Mouse (Mus musculus) right cerebral cortex, postnatal 14 days (tissue): ENCODE measurements at regions not wholly inside any gene's neighbourhood (a gene's known extent, or its start where the extent isn't known, plus 50 kb on each side); places are given as distances from the start of the nearest gene placed in this dataset.

Experiments used
- DNase-seq: peaks from one replicate; pipeline ENCODE4 v3.0.0; 2022

GRCm38 (mm10) chr15:67434284-67434683 lies 933.6 kb upstream of the Lrrc6 start:
- peak; percentile 27 for DNase-seq

- no peak for DNase-seq
Observed at GRCm38 (mm10) chr15:67423922-67424321, 923.2 kb upstream of the Lrrc6 start.

- DNase-seq, result no peak
Observed at GRCm38 (mm10) chr15:67422277-67422953, 921.7 kb upstream of the Lrrc6 start.

- no peak for DNase-seq
Observed at GRCm38 (mm10) chr15:67420776-67421175, 920.1 kb upstream of the Lrrc6 start.

GRCm38 (mm10) chr15:67419733-67420132 lies 919.0 kb upstream of the Lrrc6 start:
- DNase-seq, result no peak

- DNase-seq, result no peak
Observed at GRCm38 (mm10) chr15:67417742-67418163, 917.0 kb upstream of the Lrrc6 start.

GRCm38 (mm10) chr15:67415840-67416239 lies 915.1 kb upstream of the Lrrc6 start:
- DNase-seq, result no peak

- DNase-seq, result no peak
Observed at GRCm38 (mm10) chr15:67414371-67414930, 913.7 kb upstream of the Lrrc6 start.

- no peak for DNase-seq
Observed at GRCm38 (mm10) chr15:67413581-67413980, 912.9 kb upstream of the Lrrc6 start.

- no peak for DNase-seq
Observed at GRCm38 (mm10) chr15:67412394-67412793, 911.7 kb upstream of the Lrrc6 start.

GRCm38 (mm10) chr15:67411657-67412056 lies 910.9 kb upstream of the Lrrc6 start:
- no peak for DNase-seq

GRCm38 (mm10) chr15:67410012-67410411 lies 909.3 kb upstream of the Lrrc6 start:
- DNase-seq, result no peak

GRCm38 (mm10) chr15:67408871-67409559 lies 908.3 kb upstream of the Lrrc6 start:
- no peak for DNase-seq

- no peak for DNase-seq
Observed at GRCm38 (mm10) chr15:67407244-67407643, 906.5 kb upstream of the Lrrc6 start.

GRCm38 (mm10) chr15:67405523-67405922 lies 904.8 kb upstream of the Lrrc6 start:
- no peak for DNase-seq

GRCm38 (mm10) chr15:67405011-67405410 lies 904.3 kb upstream of the Lrrc6 start:
- DNase-seq, result no peak

GRCm38 (mm10) chr15:67402310-67402709 lies 901.6 kb upstream of the Lrrc6 start:
- no peak for DNase-seq

GRCm38 (mm10) chr15:67397269-67397668 lies 896.6 kb upstream of the Lrrc6 start:
- no peak for DNase-seq

- no peak for DNase-seq
Observed at GRCm38 (mm10) chr15:67395114-67395513, 894.4 kb upstream of the Lrrc6 start.

GRCm38 (mm10) chr15:67391918-67392317 lies 891.2 kb upstream of the Lrrc6 start:
- DNase-seq, result no peak

- no peak for DNase-seq
Observed at GRCm38 (mm10) chr15:67388514-67388913, 887.8 kb upstream of the Lrrc6 start.

- DNase-seq, result no peak
Observed at GRCm38 (mm10) chr15:67386896-67387295, 886.2 kb upstream of the Lrrc6 start.

GRCm38 (mm10) chr15:67373599-67373998 lies 872.9 kb upstream of the Lrrc6 start:
- DNase-seq, result no peak

GRCm38 (mm10) chr15:67373030-67373429 lies 872.3 kb upstream of the Lrrc6 start:
- no peak for DNase-seq
